Mouse (Mus musculus) layer of hippocampus, adult 11-12 months (tissue): ENCODE measurements around the gene Armh3.

Experiments used
- DNase-seq: peaks from one replicate; pipeline ENCODE4 v3.0.0; 2022; ENCODE audit warnings: low spot score

Gene Armh3

GRCm38 (mm10) chr19:45997785-45998693 lies at the start of gene Armh3:
TSS of gene Armh3 (minus strand) at chr19:45998488.
- peak; percentile 92 for DNase-seq

- no peak for DNase-seq
Observed at GRCm38 (mm10) chr19:46047426-46047825, 49.1 kb upstream of the Armh3 start.

GRCm38 (mm10) chr19:46046621-46047025 lies 48.3 kb upstream of the Armh3 start:
- no peak for DNase-seq

GRCm38 (mm10) chr19:46045696-46046311 lies 47.5 kb upstream of the Armh3 start:
- peak; percentile 67 for DNase-seq

GRCm38 (mm10) chr19:46044993-46045695 lies 46.9 kb upstream of the Armh3 start, which contains the start of gene Ldb1:
TSS of gene Ldb1 (minus strand) at chr19:46045214.
- DNase-seq = peak; percentile 87

GRCm38 (mm10) chr19:46044271-46044992 lies 46.1 kb upstream of the Armh3 start, which contains the start of gene Pprc1:
TSS of gene Pprc1 (plus strand) at chr19:46044886.
- no peak for DNase-seq

GRCm38 (mm10) chr19:46043380-46043779 lies 45.1 kb upstream of the Armh3 start:
- DNase-seq = no peak

- peak; percentile 67 for DNase-seq
Observed at GRCm38 (mm10) chr19:46042476-46043011, 44.3 kb upstream of the Armh3 start.

GRCm38 (mm10) chr19:46041933-46042475 lies 43.7 kb upstream of the Armh3 start:
- DNase-seq = peak; percentile 87

GRCm38 (mm10) chr19:46041299-46041932 lies 43.1 kb upstream of the Armh3 start:
- DNase-seq = no peak

GRCm38 (mm10) chr19:46040149-46040902 lies 42.0 kb upstream of the Armh3 start:
- DNase-seq = no peak

- DNase-seq = peak; percentile 79
Observed at GRCm38 (mm10) chr19:46039478-46039877, 41.2 kb upstream of the Armh3 start.

GRCm38 (mm10) chr19:46038851-46039260 lies 40.6 kb upstream of the Armh3 start:
- no peak for DNase-seq

GRCm38 (mm10) chr19:46037925-46038850 lies 39.9 kb upstream of the Armh3 start:
- DNase-seq = no peak

GRCm38 (mm10) chr19:46037243-46037924 lies 39.1 kb upstream of the Armh3 start:
- DNase-seq = no peak

- no peak for DNase-seq
Observed at GRCm38 (mm10) chr19:46036477-46037242, 38.4 kb upstream of the Armh3 start.

- DNase-seq = no peak
Observed at GRCm38 (mm10) chr19:46035971-46036370, 37.7 kb upstream of the Armh3 start.
